Mouse (Mus musculus): ENCODE results near the gene Tmtc1. TPM values are rescaled to one million over a fixed set of nuclear protein-coding genes. Genes with fewer than 3 reads are reported as not detected.

Tmtc1 gene
- total RNA-seq (2021), result 10 to 100 TPM; 36.7 to 37.5 TPM

GRCm38 (mm10) chr6:148443726-148444701 is at the start of gene Tmtc1:
Gene Tmtc1, minus strand, starts transcription at chr6:148444389.
- DNase-seq, result peak; percentile 65
- intact Hi-C loops (cut with DNase I), result loop anchor here (10.0 kb wide), 3 partner anchors 131 to 301 kb away; no protein-coding TSS in a partner anchor

GRCm38 (mm10) chr6:148491849-148492248 is 47.7 kb upstream of the Tmtc1 start:
- intact Hi-C loops (cut with DNase I), result no loop called here
- no peak for DNase-seq

- no peak for DNase-seq
- intact Hi-C loops (cut with DNase I), result no loop called here
Observed at GRCm38 (mm10) chr6:148486756-148487155, 42.6 kb upstream of the Tmtc1 start.

- intact Hi-C loops (cut with DNase I), result no loop called here
- DNase-seq, result peak; percentile 37
Observed at GRCm38 (mm10) chr6:148481894-148482293, 37.7 kb upstream of the Tmtc1 start.

- no peak for DNase-seq
- intact Hi-C loops (cut with DNase I), result no loop called here
Observed at GRCm38 (mm10) chr6:148479671-148480237, 35.6 kb upstream of the Tmtc1 start.

- intact Hi-C loops (cut with DNase I), result no loop called here
- DNase-seq, result no peak
Observed at GRCm38 (mm10) chr6:148478350-148478749, 34.2 kb upstream of the Tmtc1 start.

- no peak for DNase-seq
- intact Hi-C loops (cut with DNase I), result no loop called here
Observed at GRCm38 (mm10) chr6:148472289-148472688, 28.1 kb upstream of the Tmtc1 start.

GRCm38 (mm10) chr6:148467924-148468389 is 23.8 kb upstream of the Tmtc1 start:
- intact Hi-C loops (cut with DNase I), result no loop called here
- peak; percentile 52 for DNase-seq

- no peak for DNase-seq
- intact Hi-C loops (cut with DNase I), result no loop called here
Observed at GRCm38 (mm10) chr6:148467170-148467921, 23.2 kb upstream of the Tmtc1 start.

GRCm38 (mm10) chr6:148459636-148460035 is 15.4 kb upstream of the Tmtc1 start:
- intact Hi-C loops (cut with DNase I), result no loop called here
- no peak for DNase-seq

GRCm38 (mm10) chr6:148455470-148455869 is 11.3 kb upstream of the Tmtc1 start:
- intact Hi-C loops (cut with DNase I), result no loop called here
- DNase-seq, result no peak

GRCm38 (mm10) chr6:148454740-148455139 is 10.6 kb upstream of the Tmtc1 start:
- no peak for DNase-seq
- intact Hi-C loops (cut with DNase I), result no loop called here

- intact Hi-C loops (cut with DNase I), result loop anchor here (10.0 kb wide), 3 partner anchors 127 to 297 kb away; no protein-coding TSS in a partner anchor
- DNase-seq, result no peak
Observed at GRCm38 (mm10) chr6:148448151-148448550, 4.0 kb upstream of the Tmtc1 start.

GRCm38 (mm10) chr6:148446113-148446512 is 1.9 kb upstream of the Tmtc1 start:
- no peak for DNase-seq
- intact Hi-C loops (cut with DNase I), result loop anchor here (10.0 kb wide), 3 partner anchors 129 to 299 kb away; no protein-coding TSS in a partner anchor

- no peak for DNase-seq
- intact Hi-C loops (cut with DNase I), result loop anchor here (10.0 kb wide), 3 partner anchors 130 to 300 kb away; no protein-coding TSS in a partner anchor
Observed at GRCm38 (mm10) chr6:148444796-148445195, 607 bp upstream of the Tmtc1 start.

GRCm38 (mm10) chr6:148443291-148443725 is 881 bp downstream of the Tmtc1 start:
- intact Hi-C loops (cut with DNase I), result loop anchor here (10.0 kb wide), 3 partner anchors 131 to 301 kb away; no protein-coding TSS in a partner anchor
- DNase-seq, result no peak

- peak; percentile 20 for DNase-seq
- intact Hi-C loops (cut with DNase I), result loop anchor here (10.0 kb wide), 3 partner anchors 132 to 302 kb away; no protein-coding TSS in a partner anchor
Observed at GRCm38 (mm10) chr6:148442671-148443290, 1.4 kb downstream of the Tmtc1 start.

GRCm38 (mm10) chr6:148441871-148442270 is 2.3 kb downstream of the Tmtc1 start:
- DNase-seq, result no peak
- intact Hi-C loops (cut with DNase I), result loop anchor here (10.0 kb wide), 3 partner anchors 133 to 303 kb away; no protein-coding TSS in a partner anchor

- no peak for DNase-seq
- intact Hi-C loops (cut with DNase I), result no loop called here
Observed at GRCm38 (mm10) chr6:148439101-148439500, 5.1 kb downstream of the Tmtc1 start.

- intact Hi-C loops (cut with DNase I), result no loop called here
- DNase-seq, result no peak
Observed at GRCm38 (mm10) chr6:148437565-148437964, 6.6 kb downstream of the Tmtc1 start.

Data from left cerebral cortex, postnatal 4 days (tissue).